Mouse (Mus musculus) midbrain, embryonic 10.5 days (tissue): Measurements from ENCODE around the gene Ifna1. TPM values are rescaled to one million over a fixed set of nuclear protein-coding genes. Genes with fewer than 3 reads are reported as not detected.
"Not testable (repeated sequence)": the region's sequence is repeated elsewhere in the genome, so short reads cannot be mapped to it uniquely, and the experiment has no call there.

Source experiments
- DNase-seq: peaks from one replicate; pipeline ENCODE4 v3.0.0-alpha.2; 2017; ENCODE audit warnings: low spot score
- H3K27ac ChIP-seq: fragments of 300-500 bp; sonication (generic); replicated peaks from 2 replicates; pipeline ENCODE4 v1.5.1; 2016; ENCODE audit warnings: mild to moderate bottlenecking
- H3K27me3 ChIP-seq: fragments of 300-500 bp; sonication (generic); 2 replicates; pipeline ENCODE4 v1.6.1; 2016; ENCODE audit warnings: low read depth, mild to moderate bottlenecking; ENCODE audit not compliant: poor library complexity, severe bottlenecking
- H3K36me3 ChIP-seq: fragments of 300-500 bp; sonication (generic); 2 replicates; pipeline ENCODE4 v1.6.1; 2016; ENCODE audit warnings: mild to moderate bottlenecking, moderate library complexity
- H3K4me1 ChIP-seq: fragments of 300-500 bp; sonication (generic); 2 replicates; pipeline ENCODE4 v1.6.1; 2016
- H3K4me3 ChIP-seq: fragments of 300-500 bp; sonication (generic); 2 replicates; pipeline ENCODE4 v1.5.1; 2016; ENCODE audit warnings: mild to moderate bottlenecking, moderate library complexity
- H3K9me3 ChIP-seq: fragments of 300-500 bp; sonication (generic); replicated peaks from 2 replicates; pipeline ENCODE4 v1.6.1; 2016; ENCODE audit warnings: mild to moderate bottlenecking
- whole genome bisulfite sequencing: fragments of 180-500 bp; shearing (Covaris S2); methylation state at CpG from one replicate; pipeline ENCODE4 v1.1.7; 2016; 5-methylcytosine and 5-hydroxymethylcytosine counted together
- polyA plus RNA-seq: library from polyadenylated mRNA; unstranded; fragments of >200 nt; fragmentation: Nextera tagmentation; extraction: Ambion mirVana; gene quantifications from 2 replicates; pipeline ENCODE4 v1.2.1, GENCODE M21; 2016

Ifna1 gene
- not detected in 2 replicates for polyA plus RNA-seq

DNA sequence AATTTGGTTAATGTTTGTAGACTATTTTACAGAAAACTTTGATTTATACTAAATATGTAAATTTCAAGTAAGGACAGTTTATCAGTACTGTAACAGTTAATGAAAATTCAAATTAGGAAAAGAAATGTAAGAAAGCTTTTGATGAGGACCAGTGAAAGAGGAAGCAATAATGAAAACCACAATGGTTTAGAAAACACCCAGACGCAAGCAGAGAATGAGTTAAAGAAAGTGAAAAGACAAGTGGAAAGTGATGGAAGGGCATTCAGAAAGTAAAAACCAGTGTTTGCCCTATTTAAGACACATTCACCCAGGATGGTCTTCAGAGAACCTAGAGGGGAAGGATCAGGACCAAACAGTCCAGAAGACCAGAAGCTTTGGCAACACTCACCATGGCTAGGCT is at the start of gene Ifna1:
TSS of gene Ifna1 (plus strand) at position 390 of the 400 bp plus-strand sequence.
- no peaks in the 10 kb centered on the region for H3K9me3 ChIP-seq
- H3K27me3 ChIP-seq = 0 out of 2 replicates have a peak, but pooled peaks cover 9% of the 10 kb centered on the region
- 86% methylated on average over 1 of the region's 1 CpGs for WGBS
- DNase-seq = no peak
- H3K27ac ChIP-seq = no peak within 1 kb of the TSS
- H3K36me3 ChIP-seq = no peaks in the 10 kb centered on the region
- H3K4me1 ChIP-seq = peaks cover 8% of the 10 kb centered on the region
- H3K4me3 ChIP-seq = no peak within 1 kb of the TSS

DNA sequence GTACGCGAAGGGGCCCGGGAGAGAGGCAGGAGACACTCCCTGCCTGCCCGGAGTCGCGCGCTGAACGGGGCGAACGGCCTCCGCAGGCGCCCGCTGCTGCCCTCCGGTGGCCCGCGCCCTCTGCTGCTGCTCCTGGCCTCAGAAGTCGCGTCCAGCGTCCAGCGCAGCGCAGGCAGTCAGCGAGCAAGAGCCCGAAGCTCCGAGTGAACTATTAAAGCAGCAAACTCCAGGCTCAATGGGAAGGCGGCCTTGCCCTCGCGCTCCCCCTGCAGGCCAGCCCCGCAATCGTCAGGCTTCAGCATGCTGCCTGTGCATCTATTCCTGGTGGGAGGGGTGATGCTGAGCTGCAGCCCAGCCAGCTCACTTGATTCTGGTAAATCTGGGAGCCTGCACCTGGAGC is 46.9 kb upstream of the Ifna1 start, which contains the start of gene Gm13287:
TSS of gene Gm13287 (plus strand) at position 301 of the 400 bp plus-strand sequence.
- H3K27me3 ChIP-seq = peaks cover 16% of the 10 kb centered on the region
- DNase-seq, H3K4me1 ChIP-seq, H3K4me3 ChIP-seq, H3K27ac ChIP-seq, H3K36me3 ChIP-seq, H3K9me3 ChIP-seq: not testable (repeated sequence)
- WGBS = no CpG with 5 or more reads among the region's 29 CpGs

DNA sequence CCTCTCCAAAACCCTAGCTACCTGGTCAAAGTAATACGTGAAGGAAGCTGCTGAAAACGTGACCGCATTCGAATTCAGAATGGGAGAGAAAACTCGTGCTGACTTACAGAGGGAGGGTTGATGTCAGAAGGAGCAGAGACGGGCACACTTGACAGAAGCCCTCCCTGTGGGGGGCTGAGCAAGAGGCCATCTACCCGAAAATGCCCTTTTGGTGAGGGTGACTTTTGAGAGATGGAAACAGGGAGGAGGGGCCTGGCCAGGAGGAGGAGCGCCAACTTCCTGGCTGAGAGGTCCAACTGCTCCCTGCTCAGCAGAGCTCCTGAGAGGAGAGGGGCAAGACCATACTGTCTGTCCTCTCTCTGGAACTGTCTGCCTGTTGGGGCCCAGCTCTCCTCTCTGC is 44.7 kb upstream of the Ifna1 start, which contains the start of gene Gm13288:
TSS of gene Gm13288 (plus strand) at position 301 of the 400 bp plus-strand sequence.
- not testable (repeated sequence) for H3K27ac ChIP-seq, DNase-seq, H3K36me3 ChIP-seq, H3K9me3 ChIP-seq, H3K4me3 ChIP-seq, H3K4me1 ChIP-seq
- WGBS = no CpG with 5 or more reads among the region's 8 CpGs
- peaks cover 16% of the 10 kb centered on the region for H3K27me3 ChIP-seq

DNA sequence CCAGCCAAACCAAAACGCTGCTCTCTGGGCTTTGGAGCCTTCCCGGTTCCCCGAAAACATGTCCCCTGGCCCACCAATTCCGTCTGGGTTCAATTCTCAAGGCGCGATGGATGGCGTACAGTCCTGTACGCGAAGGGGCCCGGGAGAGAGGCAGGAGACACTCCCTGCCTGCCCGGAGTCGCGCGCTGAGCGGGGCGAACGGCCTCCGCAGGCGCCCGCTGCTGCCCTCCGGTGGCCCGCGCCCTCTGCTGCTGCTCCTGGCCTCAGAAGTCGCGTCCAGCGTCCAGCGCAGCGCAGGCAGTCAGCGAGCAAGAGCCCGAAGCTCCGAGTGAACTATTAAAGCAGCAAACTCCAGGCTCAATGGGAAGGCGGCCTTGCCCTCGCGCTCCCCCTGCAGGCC is 44.1 kb upstream of the Ifna1 start:
- 0% methylated on average over 8 of the region's 34 CpGs for WGBS
- not testable (repeated sequence) for H3K27ac ChIP-seq, H3K9me3 ChIP-seq, H3K36me3 ChIP-seq, H3K4me1 ChIP-seq, H3K4me3 ChIP-seq, DNase-seq
- peaks cover 16% of the 10 kb centered on the region for H3K27me3 ChIP-seq

DNA sequence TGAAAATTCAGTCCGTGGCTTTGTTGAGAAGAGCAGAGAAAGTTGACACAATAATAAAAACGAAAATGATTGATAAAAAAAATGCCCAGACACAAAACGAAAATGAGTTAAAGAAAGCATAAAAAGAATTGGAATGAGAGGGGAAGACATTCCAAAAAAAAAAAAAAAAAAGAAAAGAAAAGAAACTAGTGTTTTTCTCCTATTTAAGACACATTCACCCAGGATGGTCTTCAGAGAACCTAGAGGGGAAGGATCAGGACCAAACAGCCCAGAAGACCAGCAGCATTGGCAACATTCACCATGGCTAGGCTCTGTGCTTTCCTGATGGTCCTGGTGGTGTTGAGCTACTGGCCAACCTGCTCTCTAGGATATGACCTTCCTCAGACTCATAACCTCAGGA is 34.0 kb upstream of the Ifna1 start, which contains the start of gene Ifna7:
TSS of gene Ifna7 (plus strand) at position 301 of the 400 bp plus-strand sequence.
- H3K27me3 ChIP-seq = no peaks in the 10 kb centered on the region
- 64% methylated on average over 3 of the region's 3 CpGs for WGBS

DNA sequence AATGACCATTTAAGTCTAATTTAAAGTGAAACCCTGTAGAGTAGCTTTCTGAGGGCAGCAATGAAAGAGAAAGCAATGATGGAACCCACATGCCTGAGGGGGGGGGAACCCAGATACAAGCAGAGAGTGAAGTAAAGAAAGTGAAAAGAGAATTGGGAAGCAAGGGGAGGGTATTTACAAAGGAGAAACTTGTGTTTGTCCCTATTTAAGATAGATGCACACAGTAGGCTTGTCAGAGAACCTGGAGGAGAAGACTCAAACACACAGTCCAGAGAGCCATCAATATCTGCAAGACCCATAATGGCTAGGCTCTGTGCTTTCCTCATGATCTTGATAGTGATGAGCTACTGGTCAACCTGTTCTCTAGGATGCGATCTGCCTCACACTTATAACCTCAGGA is 30.2 kb upstream of the Ifna1 start, which contains the start of gene Ifna11:
TSS of gene Ifna11 (plus strand) at position 301 of the 400 bp plus-strand sequence.
- Histone ChIP-seq H3K4me3 (no peak within 1 kb of the TSS), H3K27me3 (no peaks in the 10 kb centered on the region), H3K36me3 (no peaks in the 10 kb centered on the region), H3K27ac (no peak within 1 kb of the TSS), H3K4me1 (no peaks in the 10 kb centered on the region), H3K9me3 (no peaks in the 10 kb centered on the region)
- WGBS = 86% methylated on average over 1 of the region's 1 CpGs
- DNase-seq = no peak

More for the DNA sequence above, 34.0 kb upstream of the Ifna1 start, which contains the start of gene Ifna7:
- H3K4me1 ChIP-seq = no peaks in the 10 kb centered on the region
- DNase-seq = no peak
- H3K4me3 ChIP-seq = no peak within 1 kb of the TSS
- H3K9me3 ChIP-seq = no peaks in the 10 kb centered on the region
- H3K27ac ChIP-seq = no peak within 1 kb of the TSS
- no peaks in the 10 kb centered on the region for H3K36me3 ChIP-seq

DNA sequence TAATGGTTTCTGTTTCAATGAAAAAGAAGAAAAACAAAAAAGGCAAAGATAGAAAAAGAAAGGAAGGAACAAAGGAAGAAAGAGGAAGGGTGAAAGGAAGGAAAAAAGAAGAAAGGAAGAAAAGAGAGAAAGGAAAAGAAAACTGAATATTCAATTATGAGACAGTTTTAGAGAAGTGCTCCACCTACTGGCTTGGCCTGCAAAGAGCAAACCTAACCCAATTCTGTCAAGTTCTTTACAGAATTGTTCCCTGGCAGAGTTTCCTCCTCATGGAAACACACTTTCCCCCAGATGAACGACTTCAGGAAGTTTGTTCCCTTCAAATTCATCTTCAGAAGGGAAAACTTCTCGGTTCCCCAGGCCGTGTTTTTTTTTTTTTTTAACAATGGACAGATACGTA is 26.9 kb upstream of the Ifna1 start:
- Histone ChIP-seq H3K27ac (no peak overlapping the region), H3K36me3 (no peaks in the 10 kb centered on the region), H3K4me3 (no peak overlapping the region), H3K27me3 (no peaks in the 10 kb centered on the region), H3K4me1 (no peaks in the 10 kb centered on the region), H3K9me3 (no peaks in the 10 kb centered on the region)
- no peak for DNase-seq
- 29% methylated on average over 4 of the region's 4 CpGs for WGBS

DNA sequence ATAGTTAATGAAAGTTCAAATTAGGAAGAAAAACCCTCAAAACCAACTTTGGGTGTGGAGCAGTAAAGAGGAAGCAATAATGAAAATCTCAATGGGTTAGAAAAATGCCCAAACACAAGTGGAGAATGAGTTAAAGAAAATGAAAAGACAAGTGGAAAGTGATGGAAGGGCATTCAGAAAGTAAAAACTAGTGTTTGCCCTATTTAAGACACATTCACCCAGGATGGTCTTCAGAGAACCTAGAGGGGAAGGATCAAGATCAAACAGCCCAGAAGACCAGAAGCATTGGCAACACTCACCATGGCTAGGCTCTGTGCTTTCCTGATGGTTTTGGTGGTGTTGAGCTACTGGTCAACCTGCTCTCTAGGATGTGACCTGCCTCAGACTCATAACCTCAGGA is 22.8 kb upstream of the Ifna1 start, which contains the start of gene Ifna6:
TSS of gene Ifna6 (plus strand) at position 301 of the 400 bp plus-strand sequence.
- DNase-seq, H3K36me3 ChIP-seq, H3K27ac ChIP-seq: not testable (repeated sequence)

DNA sequence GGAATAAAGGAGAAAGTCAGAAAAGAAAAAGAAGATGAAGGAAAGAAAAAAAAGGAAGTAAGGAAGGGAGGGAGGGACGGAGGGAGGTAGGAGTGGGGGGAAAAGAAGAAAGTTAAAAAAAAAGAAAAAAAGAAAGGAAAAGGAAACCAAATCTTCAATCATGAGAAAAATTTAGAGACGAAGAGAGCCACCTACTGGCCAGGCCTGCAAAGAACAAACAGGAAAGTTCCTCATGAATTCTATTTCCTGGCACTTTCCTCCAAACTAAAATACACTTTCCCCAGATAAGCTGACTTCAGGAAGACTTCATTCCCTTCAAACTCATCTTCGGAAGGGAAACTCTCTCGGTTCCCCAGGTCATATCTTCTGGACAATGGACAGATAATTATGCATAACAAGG is 19.4 kb upstream of the Ifna1 start:
- no peak for DNase-seq
- H3K27ac ChIP-seq = no peak overlapping the region
- no peaks in the 10 kb centered on the region for H3K9me3 ChIP-seq
- H3K27me3 ChIP-seq = no peaks in the 10 kb centered on the region
- whole genome bisulfite sequencing = 31% methylated on average over 4 of the region's 4 CpGs
- no peak overlapping the region for H3K4me3 ChIP-seq
- H3K4me1 ChIP-seq = no peaks in the 10 kb centered on the region
- no peaks in the 10 kb centered on the region for H3K36me3 ChIP-seq

More for the DNA sequence above, 22.8 kb upstream of the Ifna1 start, which contains the start of gene Ifna6:
- not testable (repeated sequence) for H3K9me3 ChIP-seq, H3K27me3 ChIP-seq, H3K4me3 ChIP-seq, H3K4me1 ChIP-seq

DNA sequence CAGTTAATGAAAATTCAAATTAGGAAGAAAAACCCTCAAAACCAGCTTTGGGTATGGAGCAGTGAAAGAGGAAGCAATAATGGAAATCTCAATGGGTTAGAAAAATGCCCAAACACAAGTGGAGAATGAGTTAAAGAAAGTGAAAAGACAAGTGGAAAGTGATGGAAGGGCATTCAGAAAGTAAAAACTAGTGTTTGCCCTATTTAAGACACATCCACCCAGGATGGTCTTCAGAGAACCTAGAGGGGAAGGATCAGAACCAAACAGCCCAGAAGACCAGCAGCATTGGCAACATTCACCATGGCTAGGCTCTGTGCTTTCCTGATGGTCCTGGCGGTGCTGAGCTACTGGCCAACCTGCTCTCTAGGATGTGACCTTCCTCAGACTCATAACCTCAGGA is 14.7 kb upstream of the Ifna1 start, which contains the start of gene Ifna5:
TSS of gene Ifna5 (plus strand) at position 301 of the 400 bp plus-strand sequence.
- not testable (repeated sequence) for H3K9me3 ChIP-seq, DNase-seq, H3K4me3 ChIP-seq, H3K36me3 ChIP-seq, H3K27ac ChIP-seq, H3K27me3 ChIP-seq, H3K4me1 ChIP-seq
- WGBS = 70% methylated on average over 1 of the region's 1 CpGs

DNA sequence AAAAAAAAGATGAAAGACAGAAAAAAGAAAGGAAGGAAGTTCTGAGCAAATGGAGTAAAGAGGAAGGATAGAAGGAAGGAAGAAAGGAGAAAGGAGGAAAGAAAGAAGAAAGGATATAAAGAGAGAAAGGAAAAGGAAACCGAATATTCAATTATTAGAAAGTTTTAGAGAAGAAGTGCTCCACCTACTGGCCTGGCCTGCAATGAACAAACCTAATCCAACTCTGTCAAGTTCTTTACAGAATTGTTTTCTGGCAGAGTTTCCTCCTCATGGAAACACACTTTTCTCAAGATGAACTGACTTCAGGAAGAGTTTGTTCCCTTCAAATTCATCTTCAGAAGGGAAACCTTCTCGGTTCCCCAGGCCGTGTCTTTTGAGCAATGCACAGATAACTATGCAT is 11.1 kb upstream of the Ifna1 start:
- Histone ChIP-seq H3K9me3 (no peaks in the 10 kb centered on the region), H3K27ac (no peak overlapping the region), H3K36me3 (no peaks in the 10 kb centered on the region), H3K27me3 (no peaks in the 10 kb centered on the region), H3K4me1 (no peaks in the 10 kb centered on the region), H3K4me3 (no peak overlapping the region)
- no peak for DNase-seq
- 59% methylated on average over 3 of the region's 3 CpGs for WGBS

DNA sequence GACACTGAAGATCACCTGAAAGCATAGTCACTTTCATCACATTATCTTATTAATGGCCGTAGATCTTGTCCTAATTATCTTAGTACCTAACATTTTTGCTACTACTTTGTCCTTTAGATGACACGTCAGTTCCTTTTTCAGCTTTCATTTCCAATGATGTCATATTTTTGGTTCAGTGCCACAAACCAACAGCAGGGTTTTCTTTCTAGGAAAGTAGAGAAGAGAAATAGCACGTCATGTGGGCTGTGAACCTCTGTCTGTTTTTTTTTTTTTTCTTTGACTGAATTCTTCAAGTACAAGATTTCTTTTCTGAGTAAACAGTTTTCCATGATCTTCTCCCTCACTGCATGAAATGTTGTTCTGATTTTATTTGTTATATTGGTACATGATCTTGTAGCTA is 9.8 kb upstream of the Ifna1 start:
- no peak for DNase-seq
- H3K4me3 ChIP-seq = no peak overlapping the region
- no peak overlapping the region for H3K27ac ChIP-seq
- no peaks in the 10 kb centered on the region for H3K36me3 ChIP-seq
- 86% methylated on average over 3 of the region's 3 CpGs for WGBS
- no peaks in the 10 kb centered on the region for H3K4me1 ChIP-seq
- no peaks in the 10 kb centered on the region for H3K9me3 ChIP-seq
- no peaks in the 10 kb centered on the region for H3K27me3 ChIP-seq

DNA sequence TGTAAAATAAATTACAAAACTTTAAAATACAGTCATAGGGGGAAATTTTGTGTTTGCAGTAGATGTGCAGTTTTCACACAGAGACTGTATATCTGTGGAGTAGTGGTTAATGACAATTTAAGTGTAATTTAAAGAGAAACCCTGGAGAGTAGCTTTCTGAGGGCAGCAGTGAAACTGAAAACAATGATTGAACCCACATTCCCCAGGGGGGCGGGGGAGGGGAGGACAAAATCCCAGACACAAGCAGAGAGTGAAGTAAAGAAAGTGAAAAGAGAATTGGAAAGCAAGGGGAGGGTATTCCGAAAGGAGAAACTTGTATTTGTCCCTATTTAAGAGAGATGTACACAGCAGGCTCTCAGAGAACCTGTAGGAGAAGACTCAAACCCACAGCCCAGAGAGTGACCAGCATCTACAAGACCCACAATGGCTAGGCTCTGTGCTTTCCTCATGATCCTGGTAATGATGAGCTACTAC is 8.4 kb upstream of the Ifna1 start, which contains the start of gene Ifna4:
TSS of gene Ifna4 (plus strand) at position 424 of the 474 bp plus-strand sequence.
- no peak within 1 kb of the TSS for H3K4me3 ChIP-seq
- H3K27me3 ChIP-seq = no peaks in the 10 kb centered on the region
- DNase-seq = no peak
- H3K9me3 ChIP-seq = no peaks in the 10 kb centered on the region
- no peaks in the 10 kb centered on the region for H3K36me3 ChIP-seq
- H3K4me1 ChIP-seq = no peaks in the 10 kb centered on the region
- no peak within 1 kb of the TSS for H3K27ac ChIP-seq
- WGBS = 49% methylated on average over 2 of the region's 2 CpGs
